Mouse (Mus musculus): ENCODE results near the gene Tbc1d10a. TPM values are rescaled to one million over a fixed set of nuclear protein-coding genes. Genes with fewer than 3 reads are reported as not detected.

Tbc1d10a gene
- polyA plus RNA-seq, 1 experiment = 34.1 TPM

DNA sequence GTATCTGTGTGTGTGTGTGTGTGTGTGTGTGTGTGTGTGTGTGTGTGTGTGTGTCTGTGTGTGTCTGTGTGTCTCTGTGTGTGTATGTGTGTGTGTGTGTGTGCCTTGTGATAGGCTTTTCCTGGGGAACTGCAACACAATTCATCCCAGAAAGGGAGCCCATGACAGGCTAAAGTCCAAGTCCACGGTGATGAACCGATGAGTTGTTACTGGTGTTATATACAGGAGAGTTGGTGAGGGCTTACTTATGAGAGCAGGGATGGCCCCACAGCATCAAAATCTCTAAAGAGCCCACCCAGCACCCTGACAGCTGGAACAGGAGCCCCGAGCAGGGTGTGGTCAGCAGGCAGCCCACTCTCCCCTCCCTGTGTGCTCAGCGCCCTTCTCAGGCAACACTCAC lies 54.6 kb downstream of the Tbc1d10a start:
- 72% methylated on average over 4 of the region's 4 CpGs for WGBS

DNA sequence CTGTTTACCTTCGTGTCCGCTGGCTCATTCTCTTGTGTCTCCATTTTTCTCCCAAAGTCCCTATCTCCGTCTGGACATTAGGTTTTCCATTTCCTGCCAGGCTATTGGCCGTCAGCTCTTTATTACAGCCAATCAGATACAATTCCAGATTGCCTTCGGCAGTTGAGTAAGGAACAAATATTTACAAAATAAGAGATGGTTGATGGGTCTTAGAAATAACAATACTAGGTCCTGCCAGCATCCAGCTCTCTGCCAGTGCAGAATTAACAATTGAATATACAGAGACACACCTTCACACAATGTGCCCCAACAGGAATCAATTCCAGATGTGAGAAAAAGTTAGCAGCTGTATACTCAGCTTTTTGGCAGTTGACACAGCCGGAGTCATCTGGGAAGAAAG lies 59.5 kb downstream of the Tbc1d10a start:
- Histone ChIP-seq H3K27ac (ENCODE audit: insufficient read depth, low read length) (no peak overlapping the region), H3K27me3 (ENCODE audit: control insufficient read depth, insufficient read depth, low read length) (no peaks in the 10 kb centered on the region), H3K4me1 (ENCODE audit: control insufficient read depth, insufficient read depth, low read length) (no peaks in the 10 kb centered on the region), H3K4me3 (replicated peaks; ENCODE audit: insufficient read depth, low read depth, low read length) (no peak overlapping the region)
- no peak for DNase-seq
- WGBS = 80% methylated on average over 6 of the region's 6 CpGs
- TF ChIP-seq POLR2A (IDR thresholded peaks at IDR 0.05; ENCODE audit: borderline replicate concordance, insufficient read depth, low read length) = no peak
- TF ChIP-seq CTCF (IDR thresholded peaks at IDR 0.05; ENCODE audit: borderline replicate concordance, insufficient read depth, low read depth, low read length) = no peak

More for the DNA sequence above, 54.6 kb downstream of the Tbc1d10a start:
- TF ChIP-seq CTCF (IDR thresholded peaks at IDR 0.05; ENCODE audit: borderline replicate concordance, insufficient read depth, low read depth, low read length) (no peak), POLR2A (IDR thresholded peaks at IDR 0.05; ENCODE audit: borderline replicate concordance, insufficient read depth, low read length) (no peak)
- Histone ChIP-seq H3K27ac (ENCODE audit: insufficient read depth, low read length) (no peak overlapping the region), H3K27me3 (ENCODE audit: control insufficient read depth, insufficient read depth, low read length) (no peaks in the 10 kb centered on the region), H3K4me3 (replicated peaks; ENCODE audit: insufficient read depth, low read depth, low read length) (no peak overlapping the region), H3K4me1 (ENCODE audit: control insufficient read depth, insufficient read depth, low read length) (no peaks in the 10 kb centered on the region)
- no peak for DNase-seq

DNA sequence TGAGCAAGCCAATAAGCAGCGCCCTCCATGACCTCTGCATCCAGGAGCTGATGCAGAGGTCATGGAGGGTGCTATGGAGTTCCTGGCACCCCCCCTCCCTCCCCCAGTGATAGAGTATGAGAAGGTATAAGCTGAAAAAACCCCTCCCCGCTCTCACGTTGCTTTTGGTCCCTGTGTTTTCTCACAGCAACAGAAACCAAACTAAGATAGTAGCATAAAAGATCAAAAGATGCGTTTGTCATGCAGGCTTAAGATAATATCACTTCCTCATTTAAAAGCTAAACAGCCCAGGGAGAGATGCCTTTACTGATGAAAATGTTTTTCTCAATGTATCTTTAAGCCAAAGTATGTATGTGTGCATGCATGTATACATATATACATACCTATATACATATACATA lies 60.0 kb downstream of the Tbc1d10a start:
- Histone ChIP-seq H3K27ac (ENCODE audit: insufficient read depth, low read length) (no peak overlapping the region), H3K4me1 (ENCODE audit: control insufficient read depth, insufficient read depth, low read length) (no peaks in the 10 kb centered on the region), H3K4me3 (replicated peaks; ENCODE audit: insufficient read depth, low read depth, low read length) (no peak overlapping the region), H3K27me3 (ENCODE audit: control insufficient read depth, insufficient read depth, low read length) (no peaks in the 10 kb centered on the region)
- no peak for TF ChIP-seq CTCF (IDR thresholded peaks at IDR 0.05; ENCODE audit: borderline replicate concordance, insufficient read depth, low read depth, low read length)
- no peak for TF ChIP-seq POLR2A (IDR thresholded peaks at IDR 0.05; ENCODE audit: borderline replicate concordance, insufficient read depth, low read length)
- no peak for DNase-seq
- 85% methylated on average over 4 of the region's 4 CpGs for WGBS

DNA sequence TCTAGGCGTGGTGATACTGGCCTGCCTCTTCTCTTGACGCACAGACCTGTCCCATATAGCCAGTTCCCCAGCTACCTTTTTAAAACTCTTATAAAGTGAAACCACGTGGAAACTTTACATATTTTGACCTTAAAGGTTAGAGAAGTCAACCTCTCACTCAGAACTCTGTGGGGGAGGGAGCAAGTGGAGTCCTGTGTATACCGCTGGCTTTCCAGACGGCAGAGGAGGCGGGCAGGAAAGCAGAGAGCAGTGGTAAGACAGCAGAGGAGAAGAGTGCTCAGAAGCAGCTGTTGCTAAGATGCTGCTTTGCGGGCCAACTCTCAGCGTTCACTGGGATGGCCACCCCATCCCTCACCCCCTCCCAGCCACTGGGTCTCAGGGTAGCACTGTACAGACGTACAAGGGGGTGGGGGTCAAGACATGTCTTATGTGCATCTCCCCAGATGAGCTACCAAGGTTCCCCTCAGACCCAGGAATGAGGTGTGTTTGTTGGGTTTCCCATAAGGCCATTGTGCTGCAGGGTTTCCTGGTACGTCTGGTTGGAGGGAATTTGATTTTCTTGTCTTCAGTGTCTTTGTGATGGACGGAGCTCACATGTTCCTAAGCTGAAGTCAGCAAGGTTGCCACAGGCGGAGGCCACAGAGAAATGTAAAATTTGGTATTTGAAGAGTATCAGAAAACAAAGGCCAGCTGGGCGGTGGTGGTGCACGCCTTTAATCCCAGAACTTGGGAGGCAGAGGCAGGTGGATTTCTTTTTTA lies 60.8 kb downstream of the Tbc1d10a start:
- WGBS = 80% methylated on average over 14 of the region's 14 CpGs
- TF ChIP-seq POLR2A (IDR thresholded peaks at IDR 0.05; ENCODE audit: borderline replicate concordance, insufficient read depth, low read length) (no peak), CTCF (IDR thresholded peaks at IDR 0.05; ENCODE audit: borderline replicate concordance, insufficient read depth, low read depth, low read length) (no peak)

DNA sequence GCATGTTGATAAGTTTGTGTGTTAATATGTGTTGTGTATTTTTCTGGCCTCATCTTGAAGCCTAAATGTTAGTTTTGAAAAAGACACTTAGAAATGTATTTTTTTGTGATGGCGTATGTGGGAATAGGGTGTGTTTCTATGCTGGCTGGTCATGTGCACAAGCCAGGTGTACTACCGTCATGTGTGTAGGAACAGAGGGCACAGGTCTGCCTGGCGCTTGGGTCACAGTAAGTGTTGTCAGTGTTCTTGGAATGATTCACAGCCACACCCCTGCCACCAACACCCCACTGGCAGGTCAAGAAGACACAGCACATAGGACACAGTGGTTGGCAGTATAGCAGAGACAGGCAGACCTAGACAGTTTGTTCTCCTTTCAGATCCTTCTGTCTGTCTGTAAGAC lies 62.6 kb downstream of the Tbc1d10a start:
- Histone ChIP-seq H3K27me3 (ENCODE audit: control insufficient read depth, insufficient read depth, low read length) (no peaks in the 10 kb centered on the region; the same call in 1 of the 2 replicates), H3K4me1 (ENCODE audit: control insufficient read depth, insufficient read depth, low read length) (no peaks in the 10 kb centered on the region), H3K27ac (ENCODE audit: insufficient read depth, low read length) (no peak overlapping the region), H3K4me3 (replicated peaks; ENCODE audit: insufficient read depth, low read depth, low read length) (no peak overlapping the region)
- TF ChIP-seq POLR2A (IDR thresholded peaks at IDR 0.05; ENCODE audit: borderline replicate concordance, insufficient read depth, low read length) (no peak), CTCF (IDR thresholded peaks at IDR 0.05; ENCODE audit: borderline replicate concordance, insufficient read depth, low read depth, low read length) (no peak)
- 98% methylated on average over 3 of the region's 3 CpGs for WGBS
- DNase-seq = no peak

More for the DNA sequence above, 60.8 kb downstream of the Tbc1d10a start:
- H3K4me3 ChIP-seq (replicated peaks; ENCODE audit: insufficient read depth, low read depth, low read length) = no peak overlapping the region
- DNase-seq = peak in 1 of 2 experiments; percentile 3
- no peaks in the 10 kb centered on the region; the same call in 1 of the 2 replicates for H3K27me3 ChIP-seq (ENCODE audit: control insufficient read depth, insufficient read depth, low read length)
- no peaks in the 10 kb centered on the region for H3K4me1 ChIP-seq (ENCODE audit: control insufficient read depth, insufficient read depth, low read length)
- H3K27ac ChIP-seq (ENCODE audit: insufficient read depth, low read length) = no peak overlapping the region

DNA sequence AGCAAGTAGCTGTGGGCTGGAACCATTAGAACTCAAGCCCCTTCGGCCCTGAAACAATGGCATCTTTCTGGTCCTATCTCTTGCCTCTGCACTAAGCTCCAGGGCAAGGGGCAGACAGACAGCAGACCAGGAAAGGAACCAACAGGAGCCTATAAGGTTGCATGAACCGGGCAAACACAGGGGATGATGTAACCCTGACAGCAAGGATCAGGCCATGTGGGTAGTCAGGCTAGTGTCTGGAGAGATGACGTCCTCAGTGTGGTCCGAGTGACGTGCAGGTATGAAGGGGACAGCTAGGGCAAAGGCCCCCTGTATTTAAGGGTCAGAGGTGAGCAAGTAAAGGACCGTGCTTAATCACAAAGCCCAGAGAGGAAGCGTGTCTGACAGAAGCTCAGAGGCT lies 63.7 kb downstream of the Tbc1d10a start:
- Histone ChIP-seq H3K27ac (ENCODE audit: insufficient read depth, low read length) (no peak overlapping the region), H3K4me1 (ENCODE audit: control insufficient read depth, insufficient read depth, low read length) (no peaks in the 10 kb centered on the region)
- WGBS = 82% methylated on average over 7 of the region's 7 CpGs

DNA sequence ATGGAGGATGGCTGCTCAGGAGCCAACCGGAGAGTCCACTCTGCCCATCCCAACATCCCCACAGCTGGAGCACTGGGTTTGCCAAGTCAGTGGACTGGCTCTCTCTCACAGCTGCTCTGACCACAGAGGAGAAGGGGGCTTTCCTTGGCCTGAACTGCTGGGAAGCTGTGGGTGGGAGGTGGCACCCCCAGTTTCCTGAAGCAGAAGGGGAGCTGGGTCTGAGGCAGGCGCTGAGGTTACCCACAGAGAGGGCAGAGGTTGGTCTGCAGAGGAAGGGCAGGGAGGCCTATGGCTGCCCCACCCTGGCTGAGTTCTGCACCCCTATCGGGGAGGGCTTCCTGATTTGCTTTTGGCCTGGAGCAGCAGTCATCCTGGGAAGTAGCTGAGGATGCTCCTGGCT lies 64.8 kb downstream of the Tbc1d10a start:
- TF ChIP-seq CTCF (IDR thresholded peaks at IDR 0.05; ENCODE audit: borderline replicate concordance, insufficient read depth, low read depth, low read length) (no peak), POLR2A (IDR thresholded peaks at IDR 0.05; ENCODE audit: borderline replicate concordance, insufficient read depth, low read length) (no peak)
- H3K27ac ChIP-seq (ENCODE audit: insufficient read depth, low read length) = no peak overlapping the region
- H3K27me3 ChIP-seq (ENCODE audit: control insufficient read depth, insufficient read depth, low read length) = no peaks in the 10 kb centered on the region; the same call in 1 of the 2 replicates
- no peak overlapping the region for H3K4me3 ChIP-seq (replicated peaks; ENCODE audit: insufficient read depth, low read depth, low read length)
- DNase-seq = no peak
- 82% methylated on average over 3 of the region's 3 CpGs for WGBS
- no peaks in the 10 kb centered on the region for H3K4me1 ChIP-seq (ENCODE audit: control insufficient read depth, insufficient read depth, low read length)

More for the DNA sequence above, 63.7 kb downstream of the Tbc1d10a start:
- DNase-seq = no peak
- no peak overlapping the region for H3K4me3 ChIP-seq (replicated peaks; ENCODE audit: insufficient read depth, low read depth, low read length)
- TF ChIP-seq POLR2A (IDR thresholded peaks at IDR 0.05; ENCODE audit: borderline replicate concordance, insufficient read depth, low read length) (no peak), CTCF (IDR thresholded peaks at IDR 0.05; ENCODE audit: borderline replicate concordance, insufficient read depth, low read depth, low read length) (no peak)
- H3K27me3 ChIP-seq (ENCODE audit: control insufficient read depth, insufficient read depth, low read length) = no peaks in the 10 kb centered on the region; the same call in 1 of the 2 replicates

DNA sequence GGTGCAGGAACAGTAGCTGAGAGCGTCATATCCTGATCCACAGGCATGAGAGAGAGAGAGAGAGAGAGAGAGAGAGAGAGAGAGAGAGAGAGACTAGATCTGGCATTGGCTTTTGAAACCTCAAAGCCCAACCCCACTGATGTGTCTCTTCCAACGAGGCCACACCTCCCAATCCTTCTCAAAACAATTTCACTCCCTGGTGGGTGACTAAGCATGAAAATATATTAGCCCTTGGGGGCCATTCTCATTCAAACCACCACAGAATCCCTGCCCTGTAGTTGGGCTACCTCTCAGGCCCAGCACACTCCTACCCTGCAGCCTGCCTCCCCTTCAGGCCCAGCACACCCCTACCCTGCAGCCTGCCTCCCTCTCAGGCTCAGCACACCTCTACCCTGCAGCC lies 66.3 kb downstream of the Tbc1d10a start:
- H3K4me1 ChIP-seq (ENCODE audit: control insufficient read depth, insufficient read depth, low read length) = no peaks in the 10 kb centered on the region
- H3K27ac ChIP-seq (ENCODE audit: insufficient read depth, low read length) = no peak overlapping the region
- H3K27me3 ChIP-seq (ENCODE audit: control insufficient read depth, insufficient read depth, low read length) = no peaks in the 10 kb centered on the region; the same call in 1 of the 2 replicates
- 60% methylated on average over 2 of the region's 2 CpGs for WGBS
- no peak overlapping the region for H3K4me3 ChIP-seq (replicated peaks; ENCODE audit: insufficient read depth, low read depth, low read length)
- TF ChIP-seq POLR2A (IDR thresholded peaks at IDR 0.05; ENCODE audit: borderline replicate concordance, insufficient read depth, low read length) (no peak), CTCF (IDR thresholded peaks at IDR 0.05; ENCODE audit: borderline replicate concordance, insufficient read depth, low read depth, low read length) (no peak)
- DNase-seq = no peak
